Mouse (Mus musculus): Measurements from ENCODE around the gene Spic.
"Not testable (repeated sequence)": the region's sequence is repeated elsewhere in the genome, so short reads cannot be mapped to it uniquely, and the experiment has no call there.

Gene Spic

GRCm38 (mm10) chr10:88684925-88685324, at the start of gene Spic:
Spic (minus strand) TSS chr10:88685015.
- DNase-seq: no peak

- DNase-seq: no peak
These were observed 47.5 kb upstream of the Spic start for GRCm38 (mm10) chr10:88732309-88732622.

DNA sequence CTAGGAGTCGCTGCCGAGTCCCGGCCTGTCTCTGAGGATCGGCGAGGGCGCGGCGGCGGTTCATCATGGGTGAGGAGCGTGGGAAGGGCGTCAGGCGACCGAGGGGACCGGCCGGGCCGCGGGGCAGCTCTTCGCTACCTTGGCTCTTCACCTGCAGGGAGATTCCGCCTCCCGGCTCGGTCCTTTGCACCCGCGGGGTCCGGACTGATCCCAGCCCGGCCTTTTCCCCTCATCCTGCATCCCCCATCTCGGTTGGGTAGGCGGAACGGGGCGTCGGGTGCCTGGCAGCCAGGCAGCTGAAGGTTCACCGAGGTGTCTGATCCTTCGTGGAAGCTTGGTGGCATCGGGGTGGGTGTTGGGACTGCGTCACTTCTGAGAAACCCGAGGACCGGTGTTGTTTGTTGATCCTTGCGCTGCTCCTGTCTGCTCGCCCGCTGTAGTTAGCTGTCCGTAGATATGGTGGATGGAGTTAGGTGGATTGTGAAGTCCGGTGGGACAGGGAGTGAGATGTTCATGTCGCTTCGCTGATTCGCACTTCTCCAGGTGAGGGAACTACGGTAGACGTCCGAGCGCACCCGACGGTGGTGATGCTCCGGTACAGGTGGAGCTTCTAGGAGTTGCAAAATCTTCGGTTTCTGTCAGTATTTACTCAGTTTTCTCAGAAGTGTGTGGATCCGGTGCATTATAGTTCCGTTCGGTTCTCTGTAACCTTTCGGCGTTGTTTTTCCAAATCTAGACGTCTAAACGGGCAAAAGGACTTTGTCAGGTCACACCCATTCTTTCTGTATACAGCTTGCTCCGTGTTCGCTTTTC, 46.9 kb upstream of the Spic start:
- DNase-seq: no peak

DNA sequence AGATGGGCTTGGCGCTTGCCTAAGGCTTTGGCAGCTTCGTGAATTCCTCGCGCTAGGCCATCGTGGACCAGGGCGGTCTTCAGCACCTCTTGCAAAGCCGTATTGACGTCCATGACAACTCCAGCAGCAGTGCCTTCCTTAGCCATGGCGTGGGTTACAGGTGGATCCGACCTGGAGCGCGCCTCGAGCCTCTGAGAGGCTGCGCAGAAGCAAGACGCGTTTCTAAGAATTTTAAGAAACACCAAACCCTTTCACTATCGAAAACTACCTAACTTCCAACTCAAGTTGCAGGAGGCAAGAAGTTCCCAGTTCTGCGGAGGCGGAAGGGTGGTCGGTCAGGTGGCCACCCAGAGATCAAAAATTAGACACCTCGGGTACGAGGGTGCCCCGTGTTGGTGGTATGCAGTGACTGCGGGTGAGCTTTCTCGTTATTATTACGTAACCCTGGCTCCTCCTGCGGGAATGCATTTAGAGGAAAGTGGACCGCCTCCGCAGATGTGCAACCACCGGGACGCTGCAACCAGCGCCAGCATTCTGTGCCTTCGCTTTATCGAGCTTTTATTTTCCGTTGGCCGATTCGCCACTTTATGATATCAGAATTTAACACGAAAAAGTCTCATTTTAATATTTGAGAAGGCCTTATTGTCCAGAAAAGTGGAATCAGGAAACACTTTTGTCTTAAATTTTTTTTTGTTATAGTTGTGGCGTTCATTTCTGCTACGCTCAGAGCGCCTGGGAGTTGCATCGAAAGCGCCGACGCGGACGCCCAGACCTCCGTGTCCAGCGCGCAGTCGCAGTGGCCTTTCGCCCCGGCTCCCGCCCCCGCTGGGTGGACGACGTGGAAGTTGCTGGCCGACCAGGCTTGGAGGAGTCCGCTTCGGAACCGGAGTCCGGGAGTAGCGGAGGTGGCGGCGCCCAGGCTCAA, 46.0 kb upstream of the Spic start, which contains the start of gene Arl1:
Arl1 (plus strand) TSS at position 288 of the 925 bp plus-strand sequence.
- peak; percentile 95 for DNase-seq

GRCm38 (mm10) chr10:88728166-88728565, 43.4 kb upstream of the Spic start:
- DNase-seq: no peak

- peak; percentile 51 for DNase-seq
These were observed 42.3 kb upstream of the Spic start for GRCm38 (mm10) chr10:88727128-88727527.

GRCm38 (mm10) chr10:88725343-88725742, 40.5 kb upstream of the Spic start:
- DNase-seq: peak; percentile 36

GRCm38 (mm10) chr10:88719618-88720017, 34.8 kb upstream of the Spic start:
- DNase-seq: no peak

DNA sequence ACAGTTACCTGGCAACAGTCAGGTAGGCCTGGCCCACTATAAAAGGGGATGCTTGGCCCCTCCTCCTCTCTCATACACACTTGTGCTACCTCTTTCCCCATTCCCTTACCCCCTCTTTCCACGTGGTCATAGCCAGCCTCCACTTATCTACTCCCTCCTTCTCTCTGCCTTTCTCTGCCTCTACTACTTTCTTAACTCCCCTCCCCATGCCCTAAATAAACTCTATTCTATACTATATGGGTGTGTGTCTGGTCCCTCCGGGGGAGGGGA, 32.9 kb upstream of the Spic start:
- DNase-seq: no peak

DNA sequence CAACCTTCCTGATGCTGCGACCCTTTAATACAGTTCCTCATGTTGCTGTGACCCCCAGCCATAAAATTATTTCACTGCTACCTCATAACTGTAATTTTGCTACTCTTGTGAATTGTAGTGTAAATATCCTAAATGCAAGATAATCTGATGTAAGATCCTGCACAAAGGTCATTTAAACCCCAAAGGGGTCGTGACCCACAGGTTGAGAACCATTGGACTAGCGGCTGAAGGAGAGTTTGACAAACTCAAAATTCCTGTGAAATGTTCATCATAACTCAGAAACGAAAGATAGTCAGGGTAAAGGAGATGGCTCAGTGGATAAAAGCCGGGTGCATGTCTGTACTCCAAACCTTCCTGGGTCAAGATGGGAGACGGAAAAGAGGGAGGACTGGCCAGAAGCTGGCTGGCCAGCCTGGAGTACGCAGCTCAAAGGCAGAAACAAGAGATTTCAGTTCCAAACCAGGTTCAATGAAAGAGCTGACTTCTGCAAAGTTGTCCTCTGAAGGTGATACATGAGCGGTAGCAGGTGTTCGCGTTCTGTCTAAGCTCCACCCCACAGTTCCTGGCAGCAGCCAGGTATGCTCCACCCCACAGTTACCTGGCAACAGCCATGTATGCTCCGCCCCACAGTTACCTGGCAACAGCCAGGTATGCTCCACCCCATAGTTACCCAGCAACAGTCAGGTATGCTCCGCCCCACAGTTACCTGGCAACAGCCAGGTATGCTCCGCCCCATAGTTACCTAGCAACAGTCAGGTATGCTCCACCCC, 32.4 kb upstream of the Spic start:
- no peak for DNase-seq

DNA sequence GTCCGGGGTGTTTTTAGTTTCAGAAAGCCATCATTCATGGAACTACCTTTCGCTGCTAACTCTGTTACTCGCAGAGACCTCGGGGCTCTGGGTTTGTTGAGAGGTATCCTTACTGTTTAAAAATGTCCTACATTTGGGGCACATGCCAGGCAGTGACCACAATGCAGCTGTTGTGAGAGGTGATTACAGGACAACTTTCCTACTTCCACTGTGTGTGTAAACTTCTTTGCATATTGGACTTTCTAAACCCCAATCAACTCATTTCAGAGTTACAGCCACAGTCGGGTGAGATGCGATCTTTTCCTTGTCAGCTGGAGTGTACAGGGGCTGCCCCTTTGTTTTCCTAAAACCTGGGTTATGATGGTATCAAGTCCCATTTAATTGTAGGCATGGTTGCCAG, 30.8 kb upstream of the Spic start:
- DNase-seq: no peak

DNA sequence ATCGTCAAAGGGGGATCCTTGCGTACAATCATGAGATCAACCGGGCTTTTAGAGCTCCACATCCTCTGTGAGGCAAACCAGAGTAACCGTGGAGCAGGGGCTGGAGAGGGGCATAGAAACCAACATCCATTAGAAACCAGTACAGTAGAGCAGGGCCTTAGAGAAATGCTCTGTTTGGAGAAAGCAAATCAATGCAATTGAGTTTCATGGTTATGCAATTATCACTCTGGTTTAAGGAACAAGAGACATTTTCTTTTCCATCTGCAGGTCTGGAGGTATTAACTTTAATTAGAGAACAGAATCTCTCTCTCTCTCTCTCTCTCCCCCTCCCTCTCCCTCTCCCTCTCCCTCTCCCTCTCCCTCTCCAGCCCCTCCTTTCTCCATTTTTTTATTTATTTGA, 29.9 kb upstream of the Spic start:
- no peak for DNase-seq

DNA sequence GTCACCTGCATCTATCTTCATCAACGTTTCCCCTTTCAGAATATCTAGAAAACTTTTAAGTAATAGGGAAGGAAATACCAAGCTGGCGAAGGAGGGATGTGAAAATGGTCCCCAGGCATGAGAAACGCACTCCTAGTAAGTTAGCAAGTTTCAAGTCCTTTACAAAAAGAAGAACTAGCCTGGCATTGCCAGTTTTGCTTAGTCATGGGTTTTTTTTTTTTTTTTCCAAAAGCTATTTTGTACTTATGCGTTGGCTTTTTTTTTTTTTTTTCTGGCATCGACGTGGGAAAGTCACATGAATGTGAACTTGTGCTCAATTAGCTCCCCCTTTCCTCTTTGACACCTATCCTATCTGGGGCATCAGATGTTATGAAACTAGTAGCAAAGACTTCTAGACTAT, 27.5 kb upstream of the Spic start:
- DNase-seq: no peak

- DNase-seq: no peak
These were observed 24.1 kb upstream of the Spic start for GRCm38 (mm10) chr10:88708671-88709523.

DNA sequence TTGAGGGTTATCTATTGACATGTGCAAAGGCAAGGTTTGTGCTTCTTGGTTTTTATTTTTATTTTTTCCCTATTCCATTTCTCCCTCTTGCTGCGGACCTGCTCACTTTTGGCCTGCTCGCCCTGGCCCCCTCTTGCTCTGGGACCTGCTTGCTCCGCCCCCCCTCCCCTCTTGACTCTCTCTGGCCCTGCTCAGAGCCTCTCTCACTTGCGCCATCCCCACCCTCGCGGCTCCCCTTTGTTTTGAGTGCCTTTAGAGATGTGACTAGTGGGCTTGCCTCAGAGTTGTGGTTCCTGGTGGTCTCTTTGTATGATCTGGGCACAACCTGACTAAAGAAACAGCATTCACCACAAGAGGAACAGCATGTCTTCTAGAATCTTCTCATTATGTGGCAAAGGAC, 16.1 kb upstream of the Spic start:
- DNase-seq: no peak

DNA sequence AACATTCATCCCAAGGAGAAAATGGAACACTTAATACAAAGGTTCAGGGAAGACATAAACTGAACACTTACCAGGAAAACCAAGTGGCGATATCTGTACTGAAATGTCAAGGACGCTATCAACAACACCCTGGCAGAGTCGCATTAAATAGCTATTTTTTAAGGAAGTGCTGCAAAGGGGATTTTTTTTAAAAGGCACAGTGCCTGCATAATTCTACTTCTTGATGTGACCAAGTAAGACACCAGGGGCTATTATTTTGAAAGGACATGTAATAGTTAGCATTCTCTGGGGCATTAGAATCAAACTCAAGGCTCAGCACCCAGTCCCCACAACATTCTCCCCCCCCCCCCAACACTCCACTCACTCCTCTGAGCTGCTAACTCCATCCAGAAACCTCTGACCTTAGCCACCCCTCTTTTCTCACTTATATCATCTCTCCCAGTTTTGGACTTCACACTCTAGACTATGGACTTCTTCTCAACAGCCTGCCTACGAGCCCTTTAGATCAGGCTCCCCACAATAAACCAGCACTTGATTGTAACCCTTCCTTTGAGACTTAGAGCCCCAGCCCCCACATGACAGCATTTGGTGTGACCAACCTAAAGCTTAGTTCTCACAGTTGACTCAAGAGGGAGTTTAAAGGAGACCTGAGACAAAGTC, 1.8 kb downstream of the Spic start:
- no peak for DNase-seq

DNA sequence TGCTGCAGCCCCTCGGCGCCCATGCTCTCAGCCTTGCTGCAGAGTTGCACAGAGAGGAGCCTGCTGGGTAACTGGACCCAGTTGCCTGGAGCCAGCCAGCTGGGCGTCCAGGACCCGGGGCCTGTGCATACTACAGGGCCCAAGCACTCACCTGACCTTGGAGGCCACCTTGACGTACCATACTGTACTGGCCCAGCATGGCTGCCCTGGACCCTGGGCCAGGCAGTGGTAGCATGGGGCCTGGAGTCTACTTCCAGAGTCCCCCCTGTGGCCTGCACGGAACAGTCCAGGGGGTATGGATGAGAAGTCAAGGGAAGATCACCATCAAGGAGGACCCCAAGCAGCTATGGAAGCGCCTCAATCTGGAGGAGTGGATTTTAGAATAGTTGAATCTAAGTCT, 12.0 kb downstream of the Spic start:
- DNase-seq: no peak

GRCm38 (mm10) chr10:88672123-88672522, 12.7 kb downstream of the Spic start:
- no peak for DNase-seq

GRCm38 (mm10) chr10:88669719-88670118, 15.1 kb downstream of the Spic start:
- DNase-seq: peak; percentile 21

DNA sequence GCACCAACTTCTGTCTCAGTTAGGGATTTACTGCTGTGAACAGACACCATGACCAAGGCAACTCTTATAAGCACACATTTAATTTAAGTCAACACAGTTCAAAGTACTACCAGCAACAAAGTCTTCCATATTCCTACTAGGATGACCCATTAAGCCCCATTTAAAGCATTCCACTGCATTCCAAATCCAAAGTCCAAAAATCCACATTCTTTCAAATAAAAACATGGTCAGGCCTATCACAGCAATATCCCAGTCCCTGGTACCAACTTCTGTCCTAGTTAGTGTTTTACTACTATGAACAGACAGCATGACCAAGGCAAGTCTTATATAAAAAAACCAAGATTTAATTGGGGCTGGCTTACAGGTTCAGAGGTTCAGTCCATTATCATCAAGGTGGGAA, 21.0 kb downstream of the Spic start:
- not testable (repeated sequence) for DNase-seq

DNA sequence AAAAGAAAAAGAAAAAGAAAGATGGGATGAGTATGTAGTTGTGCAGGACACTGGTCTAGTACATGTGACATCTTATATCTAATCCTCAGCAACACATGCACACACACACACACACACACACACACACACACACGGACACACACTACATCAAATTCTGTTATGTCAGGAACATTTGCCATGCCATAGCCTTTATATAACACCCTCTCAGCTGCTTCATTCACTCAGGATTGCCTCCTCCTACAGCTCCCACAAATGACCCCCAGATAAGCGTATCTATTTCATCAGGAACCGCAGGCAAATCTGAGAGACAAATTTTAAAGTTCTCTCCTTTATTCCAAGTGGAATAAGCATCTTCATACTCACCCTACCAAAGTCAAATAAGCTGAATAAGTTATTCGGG, 25.9 kb downstream of the Spic start:
- no peak for DNase-seq

DNA sequence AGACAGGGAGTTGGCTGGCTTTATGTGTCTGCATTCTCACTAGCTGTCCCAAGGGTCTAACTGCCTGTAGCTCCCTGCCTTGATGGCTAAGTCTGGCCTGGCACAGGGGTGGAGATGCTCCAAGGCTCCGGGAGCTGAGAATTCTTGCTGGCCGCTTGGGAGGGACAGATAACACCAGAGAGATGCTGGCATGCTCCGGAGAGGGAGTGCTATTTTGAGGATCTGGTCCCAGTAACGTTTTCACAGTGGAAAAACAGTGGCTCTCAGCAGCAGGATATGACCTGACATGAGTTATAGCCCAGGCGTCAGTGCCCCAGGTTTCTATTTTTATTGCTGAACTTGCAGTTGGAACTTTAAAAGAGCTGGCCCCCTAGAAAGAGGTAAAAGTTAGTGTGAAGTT, 39.4 kb downstream of the Spic start:
- DNase-seq: peak; percentile 30

Data from kidney, postnatal 14 days (tissue).